10 mouse cellular contexts compared by ENCODE assay signal in the genomic region with DNA sequence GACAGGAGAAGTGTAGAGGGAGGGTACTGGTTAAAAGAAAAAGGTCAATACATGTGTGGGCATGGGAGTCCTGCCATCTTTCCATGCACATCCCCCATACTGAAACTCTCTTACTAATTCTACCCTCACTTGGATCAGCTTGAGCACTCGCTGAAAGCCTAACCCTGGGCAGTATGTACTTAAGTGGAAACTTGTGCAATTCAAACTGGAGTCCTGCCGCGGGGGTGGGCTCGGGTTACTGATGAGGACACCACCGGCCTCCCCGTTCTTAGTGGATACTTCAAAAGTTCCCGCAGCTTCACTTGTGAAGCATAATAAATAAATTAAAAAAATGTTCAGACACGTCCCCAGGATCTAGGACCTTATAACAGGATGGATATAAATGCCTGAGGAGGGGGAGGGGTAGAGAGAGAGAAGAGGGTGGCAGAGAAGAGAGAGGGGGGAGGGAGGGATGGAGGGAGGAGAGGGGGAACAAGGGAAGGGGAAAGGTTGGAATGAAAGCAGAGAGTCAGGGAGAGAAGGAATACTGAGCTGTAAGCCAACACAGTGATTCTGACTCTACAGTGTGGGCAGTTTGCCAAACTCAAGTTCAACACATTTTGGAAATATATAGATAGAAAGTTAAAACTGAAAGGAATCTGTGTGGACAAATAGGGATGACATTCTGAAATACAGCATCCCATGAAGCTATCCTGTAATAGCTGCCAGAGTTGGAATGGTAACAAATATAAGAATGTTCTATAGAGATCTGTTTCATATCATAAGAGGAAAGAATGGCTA.
A peak's percentile ranks its signal among the peaks of the same experiment; 100 is the strongest.
DNase-seq lines count a peak whose midpoint lies in the region; ATAC-seq lines count a peak whose summit lies in the region.
"Had no signal": no experiment of that assay in that cellular context is flagged by ENCODE, and none has a peak within 500 bp of the region (broad histone marks: within the 10 kb centered on the region; RNA-seq: fewer than 3 reads in every experiment).

No protein-coding gene starts in this region.

- peaks cover 27% of the 10 kb centered on the region for H3K36me3 ChIP-seq in midbrain, embryonic 12.5 days
- H3K36me3 ChIP-seq in midbrain, embryonic 11.5 days (ENCODE audit: control insufficient read depth, insufficient read depth, low read length): 0 out of 2 replicates have a peak, but pooled peaks cover 6% of the 10 kb centered on the region
- no peaks in the 10 kb centered on the region for H3K36me3 ChIP-seq in embryonic facial prominence, embryonic 13.5 days
- H3K36me3 ChIP-seq in limb, embryonic 13.5 days: no peaks in the 10 kb centered on the region
- H3K36me3 ChIP-seq in midbrain, embryonic 14.5 days (ENCODE audit: control insufficient read depth, insufficient read depth, low read length): peaks cover 9% of the 10 kb centered on the region; the same call in 1 of the 2 replicates
- H3K36me3 ChIP-seq: kidney, embryonic 15.5 days had no signal

- no peak overlapping the region for H3K4me2 ChIP-seq in midbrain, embryonic 12.5 days (replicated peaks)
- H3K4me2 ChIP-seq in midbrain, embryonic 11.5 days: no peak overlapping the region
- 0 out of 2 replicates have a peak overlapping the region, but pooled peaks have one; percentile 14 for H3K4me2 ChIP-seq in embryonic facial prominence, embryonic 13.5 days
- peak overlapping the region; percentile 17; the same call in 1 of the 2 replicates for H3K4me2 ChIP-seq in limb, embryonic 13.5 days (replicated peaks)
- H3K4me2 ChIP-seq in midbrain, embryonic 14.5 days (ENCODE audit: low read length): no peak overlapping the region
- H3K4me2 ChIP-seq: kidney, embryonic 15.5 days had no signal

- peak; percentile 45; the same call in 1 of the 2 replicates for ATAC-seq in midbrain, embryonic 12.5 days (ENCODE audit: low FRiP score, low read depth)
- ATAC-seq in midbrain, embryonic 11.5 days (ENCODE audit: low FRiP score): no peak
- ATAC-seq in embryonic facial prominence, embryonic 13.5 days (ENCODE audit: insufficient number of reproducible peaks, insufficient read depth, low FRiP score, low TSS enrichment, low read depth): no peak
- peak; percentile 57 for ATAC-seq in limb, embryonic 13.5 days (ENCODE audit: low FRiP score, low read depth)
- no peak for ATAC-seq in midbrain, embryonic 14.5 days (ENCODE audit: low FRiP score, low TSS enrichment)
- no peak for ATAC-seq in cerebellum, adult (ENCODE audit: insufficient number of reproducible peaks, low FRiP score, low TSS enrichment)
- ATAC-seq in CD4-positive, CD25-positive, alpha-beta regulatory T cell, adult 4 months: no peak

- peak overlapping the region; percentile 64 for H3K27ac ChIP-seq in midbrain, embryonic 12.5 days (replicated peaks)
- H3K27ac ChIP-seq in midbrain, embryonic 11.5 days (ENCODE audit: low read depth, low read length): no peak overlapping the region
- H3K27ac ChIP-seq in embryonic facial prominence, embryonic 13.5 days: no peak overlapping the region; the same call in 1 of the 2 replicates
- no peak overlapping the region; the same call in 1 of the 2 replicates for H3K27ac ChIP-seq in limb, embryonic 13.5 days
- peak overlapping the region; percentile 49; the same call in 1 of the 2 replicates for H3K27ac ChIP-seq in midbrain, embryonic 14.5 days (replicated peaks; ENCODE audit: low read depth, low read length)
- H3K27ac ChIP-seq: kidney, embryonic 15.5 days had no signal

- no peak overlapping the region for H3K9ac ChIP-seq in midbrain, embryonic 12.5 days (replicated peaks)
- no peak overlapping the region for H3K9ac ChIP-seq in midbrain, embryonic 11.5 days (ENCODE audit: low read length)
- H3K9ac ChIP-seq in embryonic facial prominence, embryonic 13.5 days: no peak overlapping the region
- no peak overlapping the region for H3K9ac ChIP-seq in limb, embryonic 13.5 days
- H3K9ac ChIP-seq in midbrain, embryonic 14.5 days (replicated peaks; ENCODE audit: low read length): no peak overlapping the region
- H3K9ac ChIP-seq: kidney, embryonic 15.5 days had no signal

- H3K9me3 ChIP-seq in midbrain, embryonic 12.5 days: no peaks in the 10 kb centered on the region
- H3K9me3 ChIP-seq in midbrain, embryonic 11.5 days (ENCODE audit: control insufficient read depth, low read length): no peaks in the 10 kb centered on the region
- H3K9me3 ChIP-seq in embryonic facial prominence, embryonic 13.5 days: no peaks in the 10 kb centered on the region
- no peaks in the 10 kb centered on the region for H3K9me3 ChIP-seq in limb, embryonic 13.5 days
- no peaks in the 10 kb centered on the region for H3K9me3 ChIP-seq in midbrain, embryonic 14.5 days (ENCODE audit: control insufficient read depth, low read length)
- H3K9me3 ChIP-seq: kidney, embryonic 15.5 days had no signal

- 27% methylated on average over 8 of the region's 8 CpGs for WGBS in midbrain, embryonic 12.5 days
- WGBS in midbrain, embryonic 11.5 days: 43% methylated on average over 8 of the region's 8 CpGs
- 5% methylated on average over 8 of the region's 8 CpGs for WGBS in embryonic facial prominence, embryonic 13.5 days
- 5% methylated on average over 8 of the region's 8 CpGs for WGBS in limb, embryonic 13.5 days
- WGBS in midbrain, embryonic 14.5 days: 47% methylated on average over 8 of the region's 8 CpGs

- H3K4me1 ChIP-seq in midbrain, embryonic 12.5 days: peaks cover 37% of the 10 kb centered on the region
- H3K4me1 ChIP-seq in midbrain, embryonic 11.5 days (ENCODE audit: control insufficient read depth, insufficient read depth, low read length): peaks cover 13% of the 10 kb centered on the region
- peaks cover 13% of the 10 kb centered on the region for H3K4me1 ChIP-seq in embryonic facial prominence, embryonic 13.5 days
- H3K4me1 ChIP-seq in limb, embryonic 13.5 days: peaks cover 19% of the 10 kb centered on the region
- H3K4me1 ChIP-seq in midbrain, embryonic 14.5 days (ENCODE audit: control insufficient read depth, insufficient read depth, low read length): peaks cover 39% of the 10 kb centered on the region

- H3K27me3 ChIP-seq in midbrain, embryonic 12.5 days: no peaks in the 10 kb centered on the region
- H3K27me3 ChIP-seq in midbrain, embryonic 11.5 days (ENCODE audit: control insufficient read depth, insufficient read depth, low read length): no peaks in the 10 kb centered on the region
- H3K27me3 ChIP-seq in embryonic facial prominence, embryonic 13.5 days: no peaks in the 10 kb centered on the region
- H3K27me3 ChIP-seq in limb, embryonic 13.5 days: no peaks in the 10 kb centered on the region
- no peaks in the 10 kb centered on the region for H3K27me3 ChIP-seq in midbrain, embryonic 14.5 days (ENCODE audit: control insufficient read depth, insufficient read depth, low read length)
- H3K27me3 ChIP-seq: kidney, embryonic 15.5 days had no signal

- no peak for DNase-seq in midbrain, embryonic 11.5 days (ENCODE audit: low spot score, missing footprints)
- DNase-seq in midbrain, embryonic 14.5 days: no peak
- DNase-seq: thymus, adult 18-20 months had no signal

- no peak overlapping the region for H3K4me3 ChIP-seq in midbrain, embryonic 12.5 days
- no peak overlapping the region for H3K4me3 ChIP-seq in midbrain, embryonic 11.5 days (ENCODE audit: low read depth, low read length)
- no peak overlapping the region for H3K4me3 ChIP-seq in embryonic facial prominence, embryonic 13.5 days
- H3K4me3 ChIP-seq in limb, embryonic 13.5 days: no peak overlapping the region
- no peak overlapping the region for H3K4me3 ChIP-seq in midbrain, embryonic 14.5 days (replicated peaks; ENCODE audit: low read depth, low read length)
- H3K4me3 ChIP-seq: kidney, embryonic 15.5 days; myocyte had no signal

Comparison
In these comparisons a context has a peak if more than half of its experiments do, and no peak if none do; other contexts are left out.
1. ATAC-seq: peak in midbrain, embryonic 12.5 days (single experiment) and limb, embryonic 13.5 days (single experiment); none in midbrain, embryonic 11.5 days (single experiment), embryonic facial prominence, embryonic 13.5 days (single experiment), midbrain, embryonic 14.5 days (single experiment), cerebellum, adult (single experiment) and CD4-positive, CD25-positive, alpha-beta regulatory T cell, adult 4 months (single experiment).
2. H3K27ac ChIP-seq: peak in midbrain, embryonic 12.5 days (single experiment) and midbrain, embryonic 14.5 days (single experiment); none in midbrain, embryonic 11.5 days (single experiment), embryonic facial prominence, embryonic 13.5 days (single experiment) and limb, embryonic 13.5 days (single experiment).
3. H3K4me2 ChIP-seq: peak in embryonic facial prominence, embryonic 13.5 days (single experiment) and limb, embryonic 13.5 days (single experiment); none in midbrain, embryonic 12.5 days (single experiment), midbrain, embryonic 11.5 days (single experiment) and midbrain, embryonic 14.5 days (single experiment).